Mouse (Mus musculus): ENCODE results near the gene Gnb1.

Gnb1 gene

DNA sequence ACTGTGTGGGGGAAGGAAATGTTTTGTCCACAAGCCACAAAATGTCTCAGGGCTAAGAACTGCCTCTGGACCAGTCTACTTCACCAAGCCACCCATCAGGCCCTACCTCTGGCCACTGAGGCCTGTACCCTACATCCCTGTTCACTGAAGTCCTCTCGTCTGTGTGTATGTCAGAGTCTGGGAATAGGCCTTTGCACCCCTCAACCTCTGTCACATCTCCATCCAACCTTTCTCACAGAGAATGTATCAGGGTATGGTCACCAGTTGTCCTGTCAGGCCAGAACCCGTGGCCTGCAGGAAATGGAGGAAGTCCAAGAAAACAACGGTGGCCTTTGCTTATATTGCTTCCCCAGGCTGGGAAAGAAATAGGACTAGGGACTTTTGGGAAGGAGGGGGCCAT is 5.6 kb upstream of the Gnb1 start:
- WGBS: 79% methylated on average over 3 of the region's 3 CpGs

DNA sequence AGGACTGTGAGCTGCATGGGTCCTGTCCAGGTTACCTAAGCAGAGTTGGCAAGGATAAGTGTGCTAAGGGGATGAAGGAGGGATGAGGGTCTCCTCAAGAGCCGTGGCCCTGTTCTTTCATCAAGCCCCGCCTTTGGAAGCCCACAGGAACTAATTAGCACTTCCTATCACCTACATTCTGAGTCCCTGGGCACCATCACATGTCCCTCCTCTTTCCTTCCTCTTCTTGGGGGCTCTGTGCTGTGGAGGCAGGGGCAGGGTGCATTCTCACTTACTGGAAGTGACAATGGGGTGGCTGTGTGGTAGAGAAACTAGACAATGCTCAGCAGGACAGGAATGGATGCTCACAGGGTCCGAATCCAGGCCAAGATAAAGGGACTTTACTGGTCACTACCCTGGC is 3.4 kb upstream of the Gnb1 start:
- 46% methylated on average over 3 of the region's 3 CpGs for WGBS

DNA sequence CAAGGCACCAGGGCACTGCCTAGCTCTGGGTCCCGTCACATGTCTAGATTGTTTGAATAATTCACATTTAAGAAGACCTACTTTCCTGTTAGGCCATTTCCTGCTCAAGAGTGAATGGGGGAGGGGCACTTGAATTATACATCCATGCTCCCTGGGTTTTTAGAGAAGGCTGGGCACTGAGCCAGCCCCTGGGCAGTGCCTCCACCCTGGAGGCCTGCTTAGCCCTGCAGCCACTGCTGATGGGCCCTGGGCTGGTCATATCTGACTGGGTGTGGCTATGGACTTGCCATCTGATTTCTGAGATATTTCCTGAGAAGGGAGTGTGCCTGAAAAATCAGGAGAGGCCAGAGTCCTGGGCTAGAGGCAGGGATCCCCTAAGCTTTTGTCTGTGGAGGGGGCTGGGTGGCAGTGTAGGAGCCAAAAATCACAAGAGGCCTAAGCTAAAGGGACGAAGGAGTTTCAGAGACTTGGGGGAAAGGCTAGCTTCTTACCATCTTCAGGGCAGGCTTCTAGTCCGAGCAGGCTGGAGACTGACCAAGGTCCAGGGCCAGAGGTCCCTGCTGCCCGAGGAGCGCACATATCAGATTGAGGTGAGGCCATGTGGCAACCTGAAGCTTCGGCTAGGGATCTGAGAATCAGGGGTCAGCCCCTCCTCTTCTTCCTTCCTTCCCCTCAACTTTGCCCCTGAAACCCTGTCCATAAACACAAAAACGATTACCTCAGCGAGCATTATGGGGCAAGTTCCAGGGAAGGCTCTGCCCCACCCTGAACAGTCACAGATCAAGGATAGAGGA is 2.7 kb upstream of the Gnb1 start:
- WGBS: 70% methylated on average over 8 of the region's 8 CpGs

DNA sequence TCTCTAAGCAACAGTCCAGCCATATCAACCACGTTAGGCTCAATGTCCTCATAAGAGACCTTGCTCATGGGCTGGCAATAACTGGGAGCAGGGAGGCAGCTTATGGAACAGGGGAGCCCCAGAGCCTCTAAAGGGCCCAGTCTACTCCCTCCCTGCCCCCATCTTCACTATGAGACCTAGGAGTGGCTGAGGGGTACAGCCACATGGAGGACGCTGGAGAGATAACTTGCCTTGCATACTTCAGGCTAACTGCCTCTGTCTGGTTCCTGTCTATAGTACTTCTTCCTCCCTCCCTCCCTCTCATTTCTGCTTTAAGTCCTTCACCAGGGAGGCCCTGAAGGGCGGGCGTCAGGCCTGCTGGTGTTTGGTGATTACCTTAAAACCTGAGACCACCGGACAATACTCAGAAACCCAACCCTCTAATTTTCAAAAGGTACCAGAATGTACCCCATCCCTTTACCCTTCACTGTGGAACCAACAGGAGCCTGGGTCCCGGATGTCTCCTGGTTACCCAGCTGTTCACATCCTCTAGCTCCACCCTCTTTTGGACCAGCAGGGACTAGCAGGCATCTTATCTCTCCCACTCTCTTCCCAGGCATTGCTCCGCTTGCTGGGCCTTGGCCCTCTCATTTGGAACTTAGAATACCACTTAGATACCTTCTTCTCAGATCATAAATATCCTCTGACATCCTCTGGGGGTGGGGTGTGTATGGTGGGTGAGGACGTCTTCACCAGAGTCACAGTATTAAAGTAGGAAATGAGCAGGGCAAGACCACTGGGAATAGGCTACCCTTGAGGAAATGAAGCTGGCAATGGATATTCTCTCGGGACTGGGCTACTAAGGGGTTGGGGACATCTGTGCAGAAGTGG is 1.8 kb upstream of the Gnb1 start:
- WGBS: 85% methylated on average over 9 of the region's 9 CpGs

DNA sequence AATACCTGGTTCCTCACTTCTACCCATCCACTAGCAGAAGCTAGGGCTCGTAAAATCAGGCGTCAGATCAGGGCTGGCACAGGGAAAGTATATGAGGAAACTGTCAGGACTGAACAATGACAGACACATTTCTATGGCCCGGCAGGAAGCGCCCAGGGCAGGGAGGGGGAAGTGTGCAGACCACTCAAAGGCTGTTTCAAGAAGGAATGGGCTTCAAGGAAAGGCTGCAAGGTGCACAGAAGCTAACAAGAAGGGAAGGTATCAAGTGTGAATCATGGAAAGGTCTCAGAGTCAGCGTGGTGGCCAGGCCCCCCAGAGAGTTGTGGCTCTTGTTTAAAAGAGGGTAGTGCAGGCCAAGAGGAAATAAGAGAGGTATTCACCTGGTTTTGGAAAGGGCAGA is 705 bp upstream of the Gnb1 start:
- WGBS: 7% methylated on average over 5 of the region's 5 CpGs

DNA sequence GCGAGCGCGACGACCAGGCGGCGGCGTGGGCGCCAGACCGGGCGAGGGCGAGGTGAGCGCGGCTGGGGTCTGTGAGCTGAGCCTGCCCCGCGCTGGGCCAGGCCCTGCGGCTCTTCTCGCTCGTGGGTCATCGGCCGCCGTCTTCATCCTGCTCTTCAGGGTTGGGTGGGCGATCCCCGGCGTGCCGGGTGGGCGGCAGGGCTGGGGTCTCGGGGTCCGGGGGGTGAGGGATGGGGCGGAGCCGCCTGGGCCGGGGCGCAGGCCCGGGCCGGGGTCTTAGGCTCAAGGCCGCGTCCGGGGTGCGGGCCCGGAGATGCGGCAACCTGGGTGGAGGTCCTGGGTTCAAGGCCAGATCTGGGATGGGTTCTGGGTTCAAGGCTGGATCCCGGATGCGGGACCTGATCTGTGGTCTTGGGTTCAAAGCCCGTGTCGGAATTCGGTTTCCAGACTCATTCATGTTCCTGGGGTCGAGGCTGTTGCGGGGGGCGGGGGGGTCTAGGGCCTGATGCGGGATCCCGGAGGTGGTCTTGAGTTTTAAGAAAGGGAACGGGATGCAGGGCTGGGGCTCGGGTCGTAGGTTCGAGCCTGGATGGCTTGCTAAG is 469 bp downstream of the Gnb1 start:
- 1% methylated on average over 43 of the region's 54 CpGs for WGBS

DNA sequence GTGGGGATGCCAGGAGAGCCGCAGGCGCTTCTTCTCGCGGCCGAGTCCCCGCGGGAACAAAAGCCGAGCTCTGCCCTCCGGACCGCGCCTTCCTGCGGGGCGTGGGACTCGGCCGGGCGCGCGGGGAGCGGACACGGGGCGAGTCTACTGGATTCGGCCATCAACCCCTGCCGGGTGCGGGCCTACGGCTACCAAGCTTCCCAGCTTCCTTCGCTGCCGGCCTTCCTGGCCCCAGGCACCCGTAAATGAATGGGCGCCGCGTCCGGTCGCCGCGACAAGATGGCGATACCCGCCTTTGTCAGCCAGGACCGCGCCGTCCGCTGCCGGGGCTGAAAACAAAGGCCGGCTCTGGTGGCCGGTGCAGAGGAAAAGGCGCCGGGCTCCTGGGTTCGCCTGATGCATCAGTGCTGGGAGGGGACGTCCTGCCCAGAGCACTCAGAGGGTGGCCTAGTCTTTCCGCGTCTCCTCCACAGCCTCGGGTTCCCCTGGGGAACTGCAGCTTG is 1.0 kb downstream of the Gnb1 start:
- under 1% methylated on average over 51 of the region's 51 CpGs for WGBS

DNA sequence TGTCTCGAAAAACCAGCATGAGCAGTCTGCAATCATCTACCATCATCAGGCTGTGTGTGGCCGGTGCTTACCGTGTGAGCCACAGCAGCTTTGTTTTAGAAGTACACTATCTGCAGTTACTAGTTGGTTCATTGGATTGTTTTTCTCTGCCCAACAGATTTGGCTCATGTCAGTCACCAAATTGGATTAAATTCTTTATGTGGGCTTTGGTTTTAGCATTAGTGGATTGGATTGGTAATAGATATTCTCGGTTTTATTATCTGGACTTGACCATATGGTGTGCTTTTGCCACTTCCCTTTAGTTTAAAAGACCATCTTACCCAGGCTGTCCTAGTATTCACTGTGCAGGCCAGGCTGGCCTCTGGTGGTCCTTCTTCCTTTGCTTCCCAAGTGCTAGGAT is 3.7 kb downstream of the Gnb1 start:
- WGBS: 20% methylated on average over 4 of the region's 4 CpGs

- WGBS: 59% methylated on average over 3 of the region's 3 CpGs
These were observed 6.8 kb downstream of the Gnb1 start for GRCm38 (mm10) chr4:155497963-155498362.

DNA sequence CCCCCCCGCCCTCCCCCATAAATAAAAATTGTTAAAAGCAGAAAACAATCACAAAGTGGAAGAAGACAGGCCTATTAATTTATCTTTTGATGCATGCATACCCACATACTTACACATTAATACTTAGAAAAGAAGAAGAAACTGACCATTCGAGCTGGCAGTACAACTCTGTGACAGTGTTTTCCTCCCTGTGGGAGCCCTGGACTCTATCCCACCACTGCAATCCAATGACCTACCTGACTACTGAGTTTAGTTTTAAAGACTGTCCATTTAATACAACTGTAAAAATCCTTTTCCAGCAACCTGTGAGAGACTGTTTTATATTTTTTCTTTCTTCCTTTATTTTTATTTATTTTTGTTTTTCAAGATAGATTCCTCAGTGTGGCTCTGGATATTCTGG is 10.0 kb downstream of the Gnb1 start:
- 54% methylated on average over 2 of the region's 2 CpGs for WGBS

DNA sequence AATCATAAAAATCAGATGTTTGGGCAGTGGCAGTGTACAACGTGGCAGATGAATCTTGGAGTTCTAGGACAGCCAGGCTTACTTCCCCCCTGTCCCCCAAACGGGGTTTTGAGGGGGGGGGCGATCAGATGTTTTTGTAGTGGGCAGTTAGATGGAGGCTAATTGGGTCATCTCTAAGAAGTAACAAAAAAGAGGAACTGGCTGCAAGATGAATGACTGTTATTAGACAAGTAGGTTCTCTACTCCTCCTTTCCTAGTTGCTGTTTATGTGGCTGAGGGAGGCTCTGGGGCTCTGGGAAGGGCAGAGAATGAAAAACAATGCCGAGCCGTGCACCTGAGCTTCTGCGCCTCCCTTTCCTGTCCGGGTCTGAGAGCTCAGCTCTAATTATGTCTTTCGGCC is 13.9 kb downstream of the Gnb1 start:
- WGBS: 28% methylated on average over 8 of the region's 8 CpGs

DNA sequence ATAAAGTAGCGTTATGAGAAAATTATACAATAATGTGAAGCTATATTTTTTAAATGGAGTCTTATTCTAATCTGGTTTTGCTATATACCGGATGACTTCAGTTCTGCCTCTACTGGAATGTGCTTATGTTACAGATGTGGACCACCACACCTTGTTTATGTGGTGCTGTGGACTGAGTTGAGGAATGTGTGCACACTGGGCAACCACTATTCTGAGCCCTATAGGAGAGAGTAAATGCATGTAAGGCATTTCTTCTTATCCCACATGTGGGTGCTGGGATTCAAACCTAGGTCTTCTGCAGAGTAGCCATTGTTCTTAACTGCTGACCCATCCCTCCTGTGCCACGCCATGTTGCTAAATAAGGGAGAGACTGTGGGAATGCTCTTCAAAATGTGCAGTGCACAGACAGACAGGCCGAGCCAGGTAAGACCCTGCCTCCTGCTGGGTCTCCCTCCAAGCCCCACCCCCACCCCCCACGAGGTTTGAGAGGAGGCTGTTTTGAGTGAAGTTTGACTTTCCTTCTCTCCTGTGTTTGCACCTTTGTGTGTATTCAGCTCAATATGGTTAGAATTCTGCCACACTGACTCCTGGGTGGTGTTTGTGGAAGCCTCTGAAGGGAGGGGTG is 14.6 kb downstream of the Gnb1 start:
- WGBS: 48% methylated on average over 5 of the region's 5 CpGs

GRCm38 (mm10) chr4:155508614-155509013 is 17.5 kb downstream of the Gnb1 start:
- WGBS: 57% methylated on average over 4 of the region's 4 CpGs

- 25% methylated on average over 1 of the region's 1 CpGs for WGBS
These were observed 19.8 kb downstream of the Gnb1 start for GRCm38 (mm10) chr4:155510981-155511380.

GRCm38 (mm10) chr4:155514810-155515209 is 23.6 kb downstream of the Gnb1 start:
- WGBS: 66% methylated on average over 2 of the region's 2 CpGs

DNA sequence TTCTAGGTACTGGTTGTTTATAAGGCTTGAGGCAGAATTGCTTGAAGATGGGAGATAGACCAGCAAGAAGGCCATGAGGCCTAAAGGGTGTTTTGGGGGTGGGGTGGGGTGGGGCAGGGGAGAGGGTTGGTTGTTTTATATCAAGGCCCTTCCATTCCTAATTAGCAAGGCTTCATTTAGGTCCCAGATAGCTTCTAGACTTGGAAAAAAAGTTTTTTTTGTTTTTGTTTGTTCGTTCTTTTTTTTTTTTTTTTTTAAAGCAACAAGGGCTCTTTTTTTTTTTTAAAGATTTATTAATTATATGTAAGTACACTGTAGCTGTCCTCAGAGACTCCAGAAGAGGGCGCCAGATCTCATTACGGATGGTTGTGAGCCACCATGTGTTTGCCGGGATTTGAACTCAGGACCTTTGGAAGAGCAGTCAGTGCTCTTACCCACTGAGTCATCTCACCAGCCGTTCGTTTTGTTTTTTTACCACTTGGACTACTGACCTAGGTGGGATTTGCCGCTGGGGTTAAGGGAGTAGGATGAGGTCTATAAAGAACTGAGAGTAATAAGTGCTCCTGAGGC is 26.9 kb downstream of the Gnb1 start:
- WGBS: 85% methylated on average over 7 of the region's 7 CpGs

DNA sequence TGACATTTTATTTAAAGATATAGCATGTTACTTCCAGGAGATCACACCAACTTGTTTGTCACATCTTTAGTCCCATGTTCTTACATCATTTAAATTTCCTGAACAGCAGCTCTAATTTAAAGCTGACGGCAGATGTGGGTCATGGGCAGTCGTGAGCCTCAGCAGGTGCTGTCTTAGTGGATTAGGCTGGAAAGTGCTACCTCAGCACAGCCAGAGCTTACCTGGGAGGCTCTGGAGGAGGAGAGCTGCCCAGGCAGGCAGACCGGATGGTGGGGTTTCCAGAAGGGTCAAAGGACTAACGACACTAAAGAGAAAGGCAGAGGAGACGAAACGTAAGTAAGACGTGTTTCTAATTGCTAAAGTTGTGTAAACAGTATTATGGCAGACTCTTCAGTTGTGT is 31.2 kb downstream of the Gnb1 start:
- 66% methylated on average over 7 of the region's 7 CpGs for WGBS

- 77% methylated on average over 5 of the region's 5 CpGs for WGBS
These were observed 34.6 kb downstream of the Gnb1 start for GRCm38 (mm10) chr4:155525751-155526150.

GRCm38 (mm10) chr4:155529294-155529693 is 38.1 kb downstream of the Gnb1 start:
- 64% methylated on average over 3 of the region's 3 CpGs for WGBS

DNA sequence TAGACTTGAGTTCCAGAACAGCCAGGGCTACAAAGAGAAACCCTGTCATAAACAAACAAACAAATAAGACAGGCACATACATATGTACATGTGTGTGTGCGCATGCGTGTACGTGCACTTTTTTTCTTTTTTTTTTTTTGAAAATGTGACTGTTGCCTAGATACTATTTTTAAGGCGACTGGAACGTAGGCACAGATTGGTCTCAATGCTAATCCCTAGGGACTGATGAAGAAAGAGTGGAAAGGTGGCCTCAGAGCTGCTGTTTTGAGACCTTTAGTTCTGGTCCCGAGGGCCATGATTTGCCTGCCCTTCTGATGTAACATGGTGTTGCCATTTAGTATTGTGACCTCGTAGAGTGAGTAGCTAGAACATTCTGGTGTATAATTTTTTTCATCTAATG is 58.8 kb downstream of the Gnb1 start:
- WGBS: 54% methylated on average over 7 of the region's 7 CpGs

GRCm38 (mm10) chr4:155550446-155550845 is 59.3 kb downstream of the Gnb1 start:
- 59% methylated on average over 2 of the region's 2 CpGs for WGBS

DNA sequence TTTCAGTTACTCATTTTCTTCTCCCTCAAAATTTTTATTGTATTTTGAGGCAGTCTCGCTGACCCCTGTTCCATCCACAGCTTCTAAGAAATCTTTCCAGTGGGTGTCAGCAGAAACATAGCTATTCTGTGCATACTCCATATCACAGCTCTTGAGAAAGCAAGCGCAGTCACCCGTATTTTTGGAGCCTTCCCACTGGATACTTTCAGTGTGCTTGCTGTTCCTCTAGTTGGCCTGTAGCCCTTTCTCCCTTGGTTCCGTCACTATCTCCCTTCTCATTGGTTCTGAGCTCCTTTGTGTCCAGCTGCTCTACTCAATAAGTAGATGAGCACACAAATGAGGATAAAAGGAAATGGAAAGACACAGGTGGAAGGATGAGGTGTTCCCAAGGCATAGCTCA is 59.9 kb downstream of the Gnb1 start:
- 46% methylated on average over 4 of the region's 4 CpGs for WGBS

Data from cerebral cortex, adult 2 months (tissue).